Mouse (Mus musculus): ENCODE measurements around the gene Asic2. TPM values are rescaled to one million over a fixed set of nuclear protein-coding genes. Genes with fewer than 3 reads are reported as not detected.

Gene Asic2
- polyA plus RNA-seq, 1 experiment = 24.0 TPM

DNA sequence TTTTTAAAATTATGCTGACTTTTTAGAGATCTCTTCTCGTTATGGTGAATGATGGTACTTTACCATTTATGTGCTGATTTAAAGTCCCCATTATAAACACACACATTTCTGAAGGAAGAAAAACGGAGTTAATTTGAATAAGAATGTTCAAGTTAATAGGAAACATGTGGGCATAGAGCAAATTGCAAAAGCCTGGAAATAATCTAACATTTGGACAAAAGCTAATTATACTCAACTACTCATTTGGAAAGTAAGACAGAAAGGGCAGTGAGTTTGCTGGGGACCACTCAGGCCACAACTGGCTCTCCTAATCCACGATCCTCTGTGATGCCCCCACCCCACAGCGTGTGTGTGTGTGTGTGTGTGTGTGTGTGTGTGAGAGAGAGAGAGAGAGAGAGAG, 253.5 kb downstream of the Asic2 start:
- DNase-seq (ENCODE audit: low read depth) = peak; percentile 44
- TF ChIP-seq CTCF (IDR thresholded peaks at IDR 0.05; ENCODE audit: borderline replicate concordance, extremely low read depth, insufficient read depth, insufficient read length) (no peak), POLR2A (IDR thresholded peaks at IDR 0.05; ENCODE audit: borderline replicate concordance, extremely low read depth, insufficient read depth, insufficient read length, poor library complexity, severe bottlenecking) (no peak)

DNA sequence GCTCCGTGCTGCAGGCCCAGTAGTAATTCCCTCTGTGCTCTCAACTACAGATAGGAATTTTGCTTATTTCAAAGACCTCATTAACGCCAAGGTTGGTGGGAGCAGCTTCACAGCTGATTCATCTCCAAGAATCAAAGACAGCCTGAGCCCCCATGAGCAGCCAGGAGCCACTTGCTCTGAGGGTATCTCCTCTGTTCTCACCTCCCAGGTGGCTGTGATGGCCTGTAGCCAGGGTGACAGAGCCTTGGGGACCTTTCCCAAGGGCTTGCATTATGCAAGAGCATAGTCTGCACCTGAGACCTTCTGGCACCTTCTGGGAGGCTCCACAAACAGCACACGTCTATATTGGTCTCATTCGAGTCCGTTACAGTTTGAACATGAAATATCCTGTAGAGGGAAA, 261.3 kb downstream of the Asic2 start:
- TF ChIP-seq POLR2A (IDR thresholded peaks at IDR 0.05; ENCODE audit: borderline replicate concordance, extremely low read depth, insufficient read depth, insufficient read length, poor library complexity, severe bottlenecking) (no peak), CTCF (IDR thresholded peaks at IDR 0.05; ENCODE audit: borderline replicate concordance, extremely low read depth, insufficient read depth, insufficient read length) (no peak)
- DNase-seq (ENCODE audit: low read depth) = peak; percentile 42

DNA sequence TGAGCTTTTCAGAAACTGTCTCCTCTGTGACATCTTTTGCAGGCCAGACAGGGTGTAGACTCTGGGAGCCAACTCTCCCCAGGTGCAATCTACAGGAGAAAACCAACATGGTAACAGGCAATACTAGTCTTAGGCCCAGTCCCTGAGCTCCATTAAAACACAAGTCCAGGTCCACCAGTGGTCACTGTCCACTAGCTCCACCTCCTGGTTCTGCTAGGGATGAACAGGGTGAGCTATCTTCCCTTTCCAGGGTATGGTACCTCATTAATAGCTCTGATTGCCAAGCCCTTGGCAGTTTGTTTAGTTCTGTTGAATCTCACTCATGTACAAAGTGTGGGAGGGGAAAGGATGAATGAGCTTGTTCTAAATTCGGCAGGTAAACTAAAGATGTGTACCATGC, 270.2 kb downstream of the Asic2 start:
- DNase-seq (ENCODE audit: low read depth) = no peak
- TF ChIP-seq POLR2A (IDR thresholded peaks at IDR 0.05; ENCODE audit: borderline replicate concordance, extremely low read depth, insufficient read depth, insufficient read length, poor library complexity, severe bottlenecking) (no peak), CTCF (IDR thresholded peaks at IDR 0.05; ENCODE audit: borderline replicate concordance, extremely low read depth, insufficient read depth, insufficient read length) (peak; percentile 13; the same call in 1 of the 2 replicates)

DNA sequence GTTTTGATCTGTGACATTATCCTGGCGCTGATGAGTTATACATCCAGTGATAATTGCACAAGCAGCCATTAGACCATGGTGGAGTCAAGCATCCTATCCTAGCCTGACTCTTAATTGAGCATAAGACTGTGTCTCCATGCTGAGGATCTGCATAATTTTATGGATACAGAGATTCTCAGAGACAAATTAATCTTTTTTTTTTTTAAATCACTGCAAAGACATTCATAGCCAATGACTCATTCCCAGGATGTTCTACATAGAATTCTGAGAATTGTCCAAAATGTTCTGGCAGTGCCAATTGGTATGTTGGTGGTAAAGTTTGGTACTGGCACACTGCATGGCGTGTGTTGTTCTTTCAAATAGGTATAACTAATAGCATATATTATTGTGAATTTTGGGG, 272.8 kb downstream of the Asic2 start:
- TF ChIP-seq CTCF (IDR thresholded peaks at IDR 0.05; ENCODE audit: borderline replicate concordance, extremely low read depth, insufficient read depth, insufficient read length) = no peak
- TF ChIP-seq POLR2A (IDR thresholded peaks at IDR 0.05; ENCODE audit: borderline replicate concordance, extremely low read depth, insufficient read depth, insufficient read length, poor library complexity, severe bottlenecking) = no peak
- no peak for DNase-seq (ENCODE audit: low read depth)

DNA sequence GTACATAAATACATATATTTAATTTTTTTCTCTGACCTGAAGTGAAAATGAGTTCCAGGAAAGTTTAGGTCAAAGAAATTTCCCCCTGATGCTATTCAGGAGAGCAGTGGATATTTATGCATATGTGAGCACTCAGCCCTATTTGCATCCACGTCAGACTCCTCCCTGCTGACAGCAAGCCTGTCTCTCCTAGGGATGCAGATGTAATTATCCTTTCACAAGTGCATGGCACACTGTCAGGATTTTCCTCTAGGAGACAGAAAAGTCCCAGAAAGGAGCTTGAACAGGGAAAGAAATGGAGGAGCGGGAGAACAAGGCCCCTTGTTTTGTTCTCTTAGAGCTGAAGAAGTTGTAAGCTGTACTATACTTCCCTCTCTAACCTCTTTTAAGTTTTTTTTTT, 287.7 kb downstream of the Asic2 start:
- no peak for TF ChIP-seq CTCF (IDR thresholded peaks at IDR 0.05; ENCODE audit: borderline replicate concordance, extremely low read depth, insufficient read depth, insufficient read length)
- TF ChIP-seq POLR2A (IDR thresholded peaks at IDR 0.05; ENCODE audit: borderline replicate concordance, extremely low read depth, insufficient read depth, insufficient read length, poor library complexity, severe bottlenecking) = no peak
- peak; percentile 67 for DNase-seq (ENCODE audit: low read depth)

DNA sequence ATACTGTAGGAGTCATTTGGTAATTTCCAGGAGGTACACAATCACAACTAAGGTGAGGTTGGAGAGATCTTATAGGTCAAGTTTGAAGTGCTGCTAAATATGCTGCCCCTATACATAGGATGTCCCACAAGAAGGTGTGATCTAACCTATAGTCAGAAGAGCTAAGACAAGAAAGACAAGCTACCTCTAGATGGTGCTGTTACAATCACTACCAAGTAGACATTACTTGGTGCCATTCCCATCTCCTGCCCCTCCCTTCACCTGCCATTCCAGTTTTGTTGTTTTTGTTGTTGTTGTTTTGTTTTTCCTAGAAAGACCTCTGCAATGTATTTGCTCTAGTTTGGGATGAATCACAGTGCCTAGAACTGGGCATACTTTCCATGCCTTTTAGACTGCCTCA, 296.5 kb downstream of the Asic2 start:
- DNase-seq (ENCODE audit: low read depth) = peak; percentile 28

DNA sequence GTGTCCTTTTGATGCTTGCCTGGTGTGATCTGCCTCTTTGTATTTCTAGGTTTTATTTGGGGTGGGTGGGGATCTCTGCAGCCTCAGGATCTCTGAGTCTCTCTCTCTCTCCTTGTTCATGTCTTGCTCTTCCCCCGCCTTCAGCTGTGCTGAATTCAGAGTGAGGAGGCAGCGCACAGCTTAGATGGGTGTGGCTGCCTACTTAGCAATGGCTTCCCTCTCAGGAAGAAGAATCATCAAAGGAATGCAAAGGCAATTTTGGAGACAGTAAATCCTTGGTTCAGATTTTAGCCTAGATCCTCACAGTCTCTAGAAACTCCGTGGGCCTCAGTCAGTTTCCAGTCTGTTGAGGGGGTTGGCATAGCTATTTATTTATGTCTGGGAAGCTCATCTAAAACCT, 297.8 kb downstream of the Asic2 start:
- TF ChIP-seq POLR2A (IDR thresholded peaks at IDR 0.05; ENCODE audit: borderline replicate concordance, extremely low read depth, insufficient read depth, insufficient read length, poor library complexity, severe bottlenecking) (no peak), CTCF (IDR thresholded peaks at IDR 0.05; ENCODE audit: borderline replicate concordance, extremely low read depth, insufficient read depth, insufficient read length) (no peak)
- DNase-seq (ENCODE audit: low read depth) = no peak

More for the DNA sequence above, 296.5 kb downstream of the Asic2 start:
- TF ChIP-seq POLR2A (IDR thresholded peaks at IDR 0.05; ENCODE audit: borderline replicate concordance, extremely low read depth, insufficient read depth, insufficient read length, poor library complexity, severe bottlenecking) (no peak), CTCF (IDR thresholded peaks at IDR 0.05; ENCODE audit: borderline replicate concordance, extremely low read depth, insufficient read depth, insufficient read length) (no peak)

DNA sequence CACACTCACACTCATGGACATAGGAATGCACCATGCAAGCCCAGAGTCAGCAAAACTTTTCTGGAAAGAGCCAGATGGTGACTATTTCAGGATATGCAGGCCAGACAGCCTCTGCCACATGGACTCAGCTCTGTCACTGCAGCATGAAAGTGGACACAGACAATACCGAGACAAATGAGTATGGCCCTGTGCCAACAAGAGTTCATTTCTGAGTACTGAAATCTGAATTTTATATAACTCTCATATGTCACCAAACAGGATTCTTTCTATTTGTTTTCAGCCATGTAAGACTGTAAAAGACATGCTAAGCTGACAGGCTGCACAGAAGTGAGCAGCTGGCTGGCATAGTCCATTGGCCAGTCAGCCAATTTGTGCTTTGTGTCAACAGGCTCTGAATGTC, 309.4 kb downstream of the Asic2 start:
- peak; percentile 56 for DNase-seq (ENCODE audit: low read depth)
- TF ChIP-seq POLR2A (IDR thresholded peaks at IDR 0.05; ENCODE audit: borderline replicate concordance, extremely low read depth, insufficient read depth, insufficient read length, poor library complexity, severe bottlenecking) (no peak), CTCF (IDR thresholded peaks at IDR 0.05; ENCODE audit: borderline replicate concordance, extremely low read depth, insufficient read depth, insufficient read length) (no peak)

DNA sequence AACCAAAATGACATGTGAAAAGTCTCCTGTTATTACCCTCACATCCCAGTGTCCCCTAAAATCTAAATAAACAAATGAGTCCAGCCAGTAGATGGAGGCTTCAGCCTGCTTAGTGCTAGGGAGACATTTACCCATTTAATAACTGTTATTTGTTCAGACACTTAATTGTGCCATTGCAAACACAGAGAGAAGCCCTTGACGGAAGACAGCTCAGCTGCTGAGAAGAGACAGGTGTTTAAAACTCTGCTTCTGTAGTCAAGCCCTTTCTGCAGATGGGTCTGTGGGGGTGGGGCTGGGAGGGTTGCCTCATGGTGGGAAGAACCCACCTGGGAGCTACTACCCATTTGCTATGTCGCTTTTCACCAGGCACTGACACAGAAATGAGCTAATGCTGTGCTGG, 311.1 kb downstream of the Asic2 start:
- TF ChIP-seq POLR2A (IDR thresholded peaks at IDR 0.05; ENCODE audit: borderline replicate concordance, extremely low read depth, insufficient read depth, insufficient read length, poor library complexity, severe bottlenecking) (no peak), CTCF (IDR thresholded peaks at IDR 0.05; ENCODE audit: borderline replicate concordance, extremely low read depth, insufficient read depth, insufficient read length) (no peak)
- peak; percentile 65 for DNase-seq (ENCODE audit: low read depth)

DNA sequence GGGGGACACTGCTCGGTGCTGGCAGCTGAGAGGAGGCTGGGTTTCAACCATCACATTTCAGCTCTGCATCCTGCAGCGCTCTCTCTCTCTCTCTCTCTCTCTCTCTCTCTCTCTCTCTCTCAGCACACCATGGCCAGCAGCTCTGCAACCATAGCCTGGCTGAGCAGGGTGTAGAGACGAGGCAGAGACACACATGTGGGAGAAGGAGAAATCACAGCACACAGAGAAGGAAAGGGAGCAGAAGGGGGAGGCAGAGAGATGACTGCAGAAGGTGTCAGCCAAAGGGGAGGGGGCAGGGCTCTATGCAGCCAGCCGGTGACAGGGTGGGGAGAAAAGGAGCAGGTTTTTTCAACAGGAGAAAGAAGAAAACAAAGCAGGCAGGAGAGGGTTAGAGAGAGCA, 320.4 kb downstream of the Asic2 start:
- TF ChIP-seq POLR2A (IDR thresholded peaks at IDR 0.05; ENCODE audit: borderline replicate concordance, extremely low read depth, insufficient read depth, insufficient read length, poor library complexity, severe bottlenecking) = no peak
- TF ChIP-seq CTCF (IDR thresholded peaks at IDR 0.05; ENCODE audit: borderline replicate concordance, extremely low read depth, insufficient read depth, insufficient read length) = no peak
- peak; percentile 35 for DNase-seq (ENCODE audit: low read depth)

DNA sequence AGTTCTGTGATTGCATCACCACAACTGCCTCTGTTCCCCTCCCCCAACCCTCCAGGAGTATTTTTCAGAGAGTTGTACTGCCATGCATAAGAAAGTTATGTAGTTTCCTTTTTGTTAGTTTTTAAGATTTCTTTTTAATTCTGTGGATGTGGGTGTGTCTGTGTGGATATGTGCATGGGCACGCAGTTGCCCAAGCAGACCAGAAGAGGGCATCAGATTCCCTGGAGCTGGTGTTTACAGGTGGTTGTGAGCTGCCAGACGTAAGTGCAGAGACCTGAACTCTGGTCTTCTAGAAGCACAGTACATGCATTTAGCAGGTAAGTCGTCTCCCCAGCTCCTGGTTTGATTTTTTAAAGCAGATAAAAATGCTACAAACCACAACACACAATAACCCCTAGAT, 322.7 kb downstream of the Asic2 start:
- DNase-seq (ENCODE audit: low read depth) = no peak

DNA sequence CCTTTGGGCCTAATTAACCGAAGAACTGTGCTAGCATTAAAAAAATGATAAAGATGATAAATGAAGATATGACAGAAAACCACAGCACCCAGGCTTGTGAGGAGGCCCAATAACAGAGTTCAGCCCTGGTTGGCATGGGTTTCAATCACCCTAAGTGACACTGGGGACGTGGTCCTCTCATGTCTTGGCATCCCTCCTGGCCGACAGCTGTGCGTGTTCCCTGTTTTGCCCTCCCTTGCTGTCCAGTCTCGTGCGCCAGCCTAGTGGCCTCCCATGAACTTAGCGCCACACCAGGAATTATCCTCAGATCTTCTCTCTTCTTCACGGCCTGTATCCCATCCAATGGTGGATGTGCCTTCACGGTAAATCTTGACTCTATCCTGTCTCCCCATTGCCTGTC, 331.9 kb downstream of the Asic2 start:
- no peak for DNase-seq (ENCODE audit: low read depth)
- TF ChIP-seq POLR2A (IDR thresholded peaks at IDR 0.05; ENCODE audit: borderline replicate concordance, extremely low read depth, insufficient read depth, insufficient read length, poor library complexity, severe bottlenecking) = no peak
- no peak for TF ChIP-seq CTCF (IDR thresholded peaks at IDR 0.05; ENCODE audit: borderline replicate concordance, extremely low read depth, insufficient read depth, insufficient read length)

More for the DNA sequence above, 322.7 kb downstream of the Asic2 start:
- TF ChIP-seq CTCF (IDR thresholded peaks at IDR 0.05; ENCODE audit: borderline replicate concordance, extremely low read depth, insufficient read depth, insufficient read length) (peak; percentile 40; the same call in 1 of the 2 replicates), POLR2A (IDR thresholded peaks at IDR 0.05; ENCODE audit: borderline replicate concordance, extremely low read depth, insufficient read depth, insufficient read length, poor library complexity, severe bottlenecking) (no peak)

Measured in brain, embryonic 14.5 days (tissue).